In the genomic region with DNA sequence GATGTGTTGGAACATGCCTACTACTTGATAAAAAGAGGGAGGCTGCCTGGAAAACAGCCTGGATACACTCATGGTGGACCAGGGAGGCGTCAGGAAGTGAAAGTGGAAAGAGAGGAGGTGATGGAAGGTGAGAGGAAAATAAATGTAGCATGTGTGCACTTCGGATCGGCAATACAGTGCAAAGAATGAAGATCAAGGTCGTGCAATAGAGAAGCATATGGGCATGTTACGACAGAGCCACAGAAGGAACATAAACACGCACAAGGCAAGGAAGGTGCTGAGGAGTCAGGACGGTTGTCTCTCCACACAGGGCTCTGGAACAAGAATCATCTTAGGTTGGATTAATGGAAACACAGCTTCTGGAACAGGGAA, we compare ENCODE assay signal across 8 mouse cellular contexts. TPM values are rescaled to one million over a fixed set of nuclear protein-coding genes. Genes with fewer than 3 reads are reported as not detected.
DNase-seq lines count a peak whose midpoint lies in the region; ATAC-seq and TF ChIP-seq lines count a peak whose summit lies in the region.

No protein-coding gene starts in this region.

- H3K9ac ChIP-seq in heart, adult 2 months (ENCODE audit: low read depth, low read length) = peak overlapping the region; percentile 37
- H3K9ac ChIP-seq in midbrain, embryonic 16.5 days (ENCODE audit: low read depth, low read length) = no peak overlapping the region
- no peak overlapping the region for H3K9ac ChIP-seq in hindbrain, embryonic 16.5 days (ENCODE audit: low read depth, low read length)
- H3K9ac ChIP-seq in neural tube, embryonic 12.5 days = no peak overlapping the region

- peaks cover 8% of the 10 kb centered on the region; the same call in 1 of the 2 replicates for H3K36me3 ChIP-seq in heart, adult 2 months (ENCODE audit: control insufficient read depth, insufficient read depth, low read length)
- no peaks in the 10 kb centered on the region for H3K36me3 ChIP-seq in midbrain, embryonic 10.5 days
- H3K36me3 ChIP-seq in midbrain, embryonic 16.5 days (ENCODE audit: control insufficient read depth, insufficient read depth, low read length) = no peaks in the 10 kb centered on the region
- no peaks in the 10 kb centered on the region for H3K36me3 ChIP-seq in hindbrain, embryonic 16.5 days (ENCODE audit: control insufficient read depth, insufficient read depth, low read length)
- no peaks in the 10 kb centered on the region for H3K36me3 ChIP-seq in neural tube, embryonic 12.5 days

- no peaks in the 10 kb centered on the region for H3K9me3 ChIP-seq in midbrain, embryonic 10.5 days (replicated peaks)
- H3K9me3 ChIP-seq in midbrain, embryonic 16.5 days (replicated peaks; ENCODE audit: control insufficient read depth, low read length, poor library complexity, severe bottlenecking) = no peaks in the 10 kb centered on the region
- no peaks in the 10 kb centered on the region for H3K9me3 ChIP-seq in hindbrain, embryonic 16.5 days (ENCODE audit: control insufficient read depth, low read length)
- H3K9me3 ChIP-seq in neural tube, embryonic 12.5 days = no peaks in the 10 kb centered on the region

- no peak overlapping the region for H3K4me2 ChIP-seq in midbrain, embryonic 16.5 days (ENCODE audit: low read length)
- peak overlapping the region; percentile 9; the same call in 1 of the 2 replicates for H3K4me2 ChIP-seq in hindbrain, embryonic 16.5 days (ENCODE audit: low read length)
- H3K4me2 ChIP-seq in neural tube, embryonic 12.5 days (replicated peaks) = peak overlapping the region; percentile 62

- WGBS in heart, adult 2 months = 17% methylated on average over 7 of the region's 7 CpGs
- 29% methylated on average over 7 of the region's 7 CpGs for WGBS in midbrain, embryonic 10.5 days
- WGBS in midbrain, embryonic 16.5 days = 29% methylated on average over 7 of the region's 7 CpGs
- WGBS in hindbrain, embryonic 16.5 days = 43% methylated on average over 7 of the region's 7 CpGs
- WGBS in neural tube, embryonic 12.5 days = 40% methylated on average over 7 of the region's 7 CpGs

- no peak for ATAC-seq in midbrain, embryonic 16.5 days
- no peak for ATAC-seq in hindbrain, embryonic 16.5 days
- no peak for ATAC-seq in neural tube, embryonic 12.5 days (ENCODE audit: low FRiP score, low read depth)
- no peak for ATAC-seq in granulocyte monocyte progenitor cell, adult 5-6 weeks (replicated peaks; ENCODE audit: poor library complexity, severe bottlenecking)

- intact Hi-C loops in heart, adult 2 months (cut with DNase I) = no loop called here
- intact Hi-C loops in heart, postnatal 10 days (cut with DNase I) = no loop called here

- no peak for TF ChIP-seq EP300 in heart, adult 2 months (IDR thresholded peaks at IDR 0.05; ENCODE audit: insufficient read depth, low read depth, low read length)

- H3K27ac ChIP-seq in heart, adult 2 months = peak overlapping the region; percentile 99
- peak overlapping the region; percentile 100 for H3K27ac ChIP-seq in midbrain, embryonic 10.5 days (replicated peaks)
- no peak overlapping the region for H3K27ac ChIP-seq in midbrain, embryonic 16.5 days (ENCODE audit: low read length)
- no peak overlapping the region for H3K27ac ChIP-seq in hindbrain, embryonic 16.5 days (ENCODE audit: low read depth, low read length)
- H3K27ac ChIP-seq in neural tube, embryonic 12.5 days = no peak overlapping the region

- DNase-seq in heart, adult 2 months = no peak
- no peak for DNase-seq in heart, postnatal 10 days
- no peak for DNase-seq in midbrain, embryonic 10.5 days (ENCODE audit: low spot score)
- DNase-seq in layer of hippocampus, adult 9-11 months = no peak

- TF ChIP-seq POLR2A in heart, adult 2 months (IDR thresholded peaks at IDR 0.05; ENCODE audit: insufficient read depth, low read depth, low read length) = no peak

- H3K27me3 ChIP-seq in heart, adult 2 months (ENCODE audit: control insufficient read depth, insufficient read depth, low read length) = no peaks in the 10 kb centered on the region
- H3K27me3 ChIP-seq in midbrain, embryonic 10.5 days (ENCODE audit: low read depth, poor library complexity, severe bottlenecking) = 0 out of 2 replicates have a peak, but pooled peaks cover 5% of the 10 kb centered on the region
- H3K27me3 ChIP-seq in midbrain, embryonic 16.5 days (ENCODE audit: control insufficient read depth, insufficient read depth, low read depth, low read length) = no peaks in the 10 kb centered on the region; the same call in 1 of the 2 replicates
- 0 out of 2 replicates have a peak, but pooled peaks cover 2% of the 10 kb centered on the region for H3K27me3 ChIP-seq in hindbrain, embryonic 16.5 days (replicated peaks; ENCODE audit: control insufficient read depth, insufficient read depth, low read length)
- no peaks in the 10 kb centered on the region for H3K27me3 ChIP-seq in neural tube, embryonic 12.5 days (replicated peaks)

- no peaks in the 10 kb centered on the region for H3K79me2 ChIP-seq in heart, adult 2 months (replicated peaks; ENCODE audit: control insufficient read depth, insufficient read depth, low read length)

- TF ChIP-seq CTCF in heart, adult 2 months (IDR thresholded peaks at IDR 0.05) = no peak

- peak overlapping the region; percentile 33 for H3K4me3 ChIP-seq in heart, adult 2 months
- peak overlapping the region; percentile 68 for H3K4me3 ChIP-seq in midbrain, embryonic 10.5 days
- H3K4me3 ChIP-seq in midbrain, embryonic 16.5 days (ENCODE audit: low read depth, low read length) = no peak overlapping the region
- no peak overlapping the region for H3K4me3 ChIP-seq in hindbrain, embryonic 16.5 days (ENCODE audit: low read length)
- H3K4me3 ChIP-seq in neural tube, embryonic 12.5 days = no peak overlapping the region

- peaks cover 12% of the 10 kb centered on the region for H3K4me1 ChIP-seq in heart, adult 2 months (ENCODE audit: control insufficient read depth, insufficient read depth, low read length)
- H3K4me1 ChIP-seq in midbrain, embryonic 10.5 days = peaks cover 36% of the 10 kb centered on the region
- peaks cover 4% of the 10 kb centered on the region for H3K4me1 ChIP-seq in midbrain, embryonic 16.5 days (ENCODE audit: control insufficient read depth, insufficient read depth, low read length)
- H3K4me1 ChIP-seq in hindbrain, embryonic 16.5 days (ENCODE audit: control insufficient read depth, insufficient read depth, low read depth, low read length) = peaks cover 9% of the 10 kb centered on the region
- H3K4me1 ChIP-seq in neural tube, embryonic 12.5 days = peaks cover 18% of the 10 kb centered on the region; the same call in 1 of the 2 replicates

RNA-seq across cellular contexts. Expression of a gene that starts 59.9 kb away (rescaled TPM):
- total RNA-seq in heart, adult 2 months (2021) = 10 to 100 TPM; 34.2 to 38.0 TPM
- polyA plus RNA-seq in heart, adult 2 months (2012; rRNA removed) = 27.8 and 28.1 TPM in 2 replicates
- total RNA-seq in heart, postnatal 10 days (2021) = 10 to 100 TPM; 55.3 to 61.9 TPM
- 32.7 and 34.5 TPM in 2 replicates for polyA plus RNA-seq in midbrain, embryonic 10.5 days (2016; fragmentation: Nextera tagmentation; extraction: Ambion mirVana)
- polyA plus RNA-seq in midbrain, embryonic 16.5 days (2015; fragmentation: Nextera tagmentation; extraction: Ambion mirVana) = 28.7 and 36.1 TPM in 2 replicates
- 24.2 and 25.2 TPM in 2 replicates for polyA plus RNA-seq in hindbrain, embryonic 16.5 days (2015; fragmentation: Nextera tagmentation; extraction: Ambion mirVana)
- polyA plus RNA-seq in neural tube, embryonic 12.5 days (2016; fragmentation: Nextera tagmentation; extraction: Ambion mirVana) = 41.0 and 42.4 TPM in 2 replicates
- 125 and 153 TPM in 2 replicates for total RNA-seq in granulocyte monocyte progenitor cell, adult 5-6 weeks (2014; fragmentation: Nextera tagmentation)
- 26.6 and 33.2 TPM in 2 replicates for total RNA-seq in granulocyte monocyte progenitor cell, adult 5-6 weeks (2017)

Comparison
In these comparisons a context has a peak if more than half of its experiments do, and no peak if none do; other contexts are left out.
1. H3K27ac ChIP-seq: peak in heart, adult 2 months (single experiment) and midbrain, embryonic 10.5 days (single experiment); none in midbrain, embryonic 16.5 days (single experiment), hindbrain, embryonic 16.5 days (single experiment) and neural tube, embryonic 12.5 days (single experiment).
2. H3K4me3 ChIP-seq: peak in heart, adult 2 months (single experiment) and midbrain, embryonic 10.5 days (single experiment); none in midbrain, embryonic 16.5 days (single experiment), hindbrain, embryonic 16.5 days (single experiment) and neural tube, embryonic 12.5 days (single experiment).